Mouse (Mus musculus) CH12F3 (cell line): ENCODE measurements around the gene Sh3gl1.
"Not testable (repeated sequence)": the region's sequence is repeated elsewhere in the genome, so short reads cannot be mapped to it uniquely, and the experiment has no call there.

Experiments
- in situ Hi-C: fragments of 300-500 bp; cut with MboI; formaldehyde crosslinking; loops from 2 replicates; pipeline ENCODE4 v1.14.3; 2020; ENCODE audit warnings: low sequenced_read_pairs

The Sh3gl1 gene

GRCm38 (mm10) chr17:56036176-56036900, at the start of gene Sh3gl1:
Sh3gl1 (minus strand) TSS chr17:56036635.
- in situ Hi-C loops: no loop called here

- in situ Hi-C loops: no loop called here
These were observed 44.5 kb upstream of the Sh3gl1 start for GRCm38 (mm10) chr17:56080781-56081585.

- in situ Hi-C loops: no loop called here
These were observed 43.5 kb upstream of the Sh3gl1 start for GRCm38 (mm10) chr17:56079921-56080320.

- in situ Hi-C loops: no loop called here
These were observed 42.7 kb upstream of the Sh3gl1 start, which contains the start of gene Hdgfl2 for GRCm38 (mm10) chr17:56078880-56079795. Hdgfl2 (plus strand) TSS chr17:56079634.

GRCm38 (mm10) chr17:56078361-56078760, 41.9 kb upstream of the Sh3gl1 start:
- in situ Hi-C loops: not testable (repeated sequence)

- in situ Hi-C loops: no loop called here
These were observed 41.1 kb upstream of the Sh3gl1 start for GRCm38 (mm10) chr17:56077523-56077922.

GRCm38 (mm10) chr17:56074827-56075208, 38.4 kb upstream of the Sh3gl1 start, which contains the start of gene Ubxn6:
Ubxn6 (minus strand) TSS chr17:56075028.
- in situ Hi-C loops: no loop called here

- in situ Hi-C loops: no loop called here
These were observed 37.8 kb upstream of the Sh3gl1 start for GRCm38 (mm10) chr17:56074097-56074826.

- in situ Hi-C loops: no loop called here
These were observed 35.8 kb upstream of the Sh3gl1 start for GRCm38 (mm10) chr17:56072243-56072642.

- in situ Hi-C loops: no loop called here
These were observed 34.7 kb upstream of the Sh3gl1 start for GRCm38 (mm10) chr17:56071126-56071525.

- in situ Hi-C loops: no loop called here
These were observed 32.6 kb upstream of the Sh3gl1 start for GRCm38 (mm10) chr17:56069066-56069465.

- in situ Hi-C loops: no loop called here
These were observed 30.0 kb upstream of the Sh3gl1 start for GRCm38 (mm10) chr17:56066451-56066850.

- in situ Hi-C loops: not testable (repeated sequence)
These were observed 29.3 kb upstream of the Sh3gl1 start for GRCm38 (mm10) chr17:56065715-56066114.

GRCm38 (mm10) chr17:56062081-56062480, 25.6 kb upstream of the Sh3gl1 start:
- in situ Hi-C loops: no loop called here

GRCm38 (mm10) chr17:56057381-56058120, 21.1 kb upstream of the Sh3gl1 start:
- in situ Hi-C loops: no loop called here

GRCm38 (mm10) chr17:56055945-56056678, 19.7 kb upstream of the Sh3gl1 start:
- in situ Hi-C loops: no loop called here

GRCm38 (mm10) chr17:56054938-56055337, 18.5 kb upstream of the Sh3gl1 start:
- in situ Hi-C loops: no loop called here

GRCm38 (mm10) chr17:56051369-56051768, 14.9 kb upstream of the Sh3gl1 start:
- in situ Hi-C loops: no loop called here

GRCm38 (mm10) chr17:56040857-56041163, 4.4 kb upstream of the Sh3gl1 start:
- in situ Hi-C loops: no loop called here
